Mouse (Mus musculus) liver, embryonic 16.5 days (tissue): ENCODE measurements around the gene Kiss1. TPM values are rescaled to one million over a fixed set of nuclear protein-coding genes. Genes with fewer than 3 reads are reported as not detected.
A peak's percentile ranks its signal among the peaks of the same experiment; 100 is the strongest.

Experiments
- ATAC-seq: fragments of 200-750 bp; cut with Nextera tagmentation; 2 replicates; pipeline ENCODE4 v1.8.0; 2017; ENCODE audit warnings: low read depth, mild to moderate bottlenecking, moderate number of reproducible peaks, moderate library complexity
- H3K27ac ChIP-seq: fragments of 300-500 bp; sonication (generic); 2 replicates; pipeline ENCODE4 v1.5.1; 2014; ENCODE audit warnings: mild to moderate bottlenecking, low read length
- H3K27me3 ChIP-seq: fragments of 300-500 bp; sonication (generic); 2 replicates; pipeline ENCODE4 v1.6.1; 2014; ENCODE audit warnings: low read depth, low read length, mixed read lengths; ENCODE audit not compliant: control insufficient read depth, insufficient read depth
- H3K36me3 ChIP-seq: fragments of 300-500 bp; sonication (generic); 2 replicates; pipeline ENCODE4 v1.6.1; 2014; ENCODE audit warnings: mild to moderate bottlenecking; ENCODE audit not compliant: control insufficient read depth, insufficient read depth
- H3K4me1 ChIP-seq: fragments of 300-500 bp; sonication (generic); 2 replicates; pipeline ENCODE4 v1.6.1; 2014; ENCODE audit warnings: low read depth, low read length, mixed read lengths; ENCODE audit not compliant: control insufficient read depth
- H3K4me2 ChIP-seq: fragments of 300-500 bp; sonication (generic); 2 replicates; pipeline ENCODE4 v1.6.1; 2014; ENCODE audit warnings: low read depth, low read length, mixed read lengths
- H3K4me3 ChIP-seq: fragments of 300-500 bp; sonication (generic); 2 replicates; pipeline ENCODE4 v1.5.1; 2014; ENCODE audit warnings: low read depth, mild to moderate bottlenecking, low read length
- H3K9ac ChIP-seq: fragments of 300-500 bp; sonication (generic); 2 replicates; pipeline ENCODE4 v1.6.1; 2014; ENCODE audit warnings: low read depth, low read length
- H3K9me3 ChIP-seq: fragments of 300-500 bp; sonication (generic); replicated peaks from 2 replicates; pipeline ENCODE4 v1.6.1; 2016; ENCODE audit warnings: low read length; ENCODE audit not compliant: control insufficient read depth
- WGBS: fragments of 180-500 bp; shearing (Covaris S2); extraction: QIAGEN DNeasy Blood & Tissue Kit; methylation state at CpG from one replicate; pipeline ENCODE4 v1.1.7; 2014; ENCODE audit not compliant: insufficient replicate concordance; 5-methylcytosine and 5-hydroxymethylcytosine counted together
- polyA plus RNA-seq: library from polyadenylated mRNA; unstranded; fragments of >200 nt; fragmentation: Nextera tagmentation; extraction: Ambion mirVana; gene quantifications from 2 replicates; pipeline ENCODE4 v1.2.1, GENCODE M21; 2015

The Kiss1 gene
- polyA plus RNA-seq, 1 experiment from 2014 or later: not detected

DNA sequence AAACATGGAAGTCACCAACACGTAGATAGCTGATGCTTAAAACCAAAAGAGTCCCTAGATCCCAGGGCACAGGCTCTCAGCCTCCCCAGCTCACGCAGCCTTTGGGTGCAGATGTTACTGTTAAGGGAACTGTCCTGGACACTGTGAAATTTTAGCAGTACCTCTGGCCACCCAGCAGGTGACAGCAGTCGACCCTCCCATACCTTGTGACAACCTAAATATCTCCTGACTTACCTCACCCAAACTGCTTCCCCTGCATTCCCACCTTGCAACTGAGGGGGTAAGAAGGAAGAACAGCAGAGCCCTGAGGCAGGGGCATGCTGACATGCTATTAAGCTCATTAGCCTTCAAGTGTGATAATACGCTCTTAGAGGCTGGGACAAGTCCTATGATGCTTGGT is 10.4 kb upstream of the Kiss1 start:
- Histone ChIP-seq H3K27ac (no peak overlapping the region), H3K4me2 (no peak overlapping the region), H3K27me3 (no peaks in the 10 kb centered on the region), H3K4me1 (peaks cover 2% of the 10 kb centered on the region; the same call in 1 of the 2 replicates), H3K9me3 (no peaks in the 10 kb centered on the region), H3K36me3 (no peaks in the 10 kb centered on the region), H3K4me3 (no peak overlapping the region), H3K9ac (no peak overlapping the region)
- ATAC-seq: no peak
- 36% methylated on average over 4 of the region's 4 CpGs for WGBS

DNA sequence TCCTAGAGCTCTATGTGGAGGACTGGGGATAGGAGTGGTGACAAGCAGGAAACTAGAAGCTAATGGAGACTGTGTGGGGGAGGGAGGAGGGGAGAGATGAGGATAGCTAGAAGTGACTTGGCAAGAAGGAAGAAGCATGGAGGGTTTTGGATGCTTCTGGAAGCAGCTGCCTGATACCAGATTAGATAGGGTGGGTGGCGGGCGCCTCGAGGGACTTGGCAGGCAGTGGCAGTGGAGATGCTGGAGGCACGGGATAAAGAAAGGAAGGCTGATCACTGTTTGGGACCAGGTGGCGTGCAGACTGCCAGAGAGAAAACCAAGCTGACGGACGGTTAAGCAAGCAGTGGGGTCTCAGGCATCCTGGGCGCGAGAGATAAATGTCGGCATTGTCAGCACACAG is 9.7 kb upstream of the Kiss1 start:
- Histone ChIP-seq H3K9ac (no peak overlapping the region), H3K4me3 (no peak overlapping the region), H3K27ac (no peak overlapping the region), H3K27me3 (no peaks in the 10 kb centered on the region), H3K4me1 (peaks cover 2% of the 10 kb centered on the region; the same call in 1 of the 2 replicates), H3K36me3 (no peaks in the 10 kb centered on the region), H3K9me3 (no peaks in the 10 kb centered on the region), H3K4me2 (no peak overlapping the region)
- no peak for ATAC-seq
- WGBS: 25% methylated on average over 10 of the region's 10 CpGs

DNA sequence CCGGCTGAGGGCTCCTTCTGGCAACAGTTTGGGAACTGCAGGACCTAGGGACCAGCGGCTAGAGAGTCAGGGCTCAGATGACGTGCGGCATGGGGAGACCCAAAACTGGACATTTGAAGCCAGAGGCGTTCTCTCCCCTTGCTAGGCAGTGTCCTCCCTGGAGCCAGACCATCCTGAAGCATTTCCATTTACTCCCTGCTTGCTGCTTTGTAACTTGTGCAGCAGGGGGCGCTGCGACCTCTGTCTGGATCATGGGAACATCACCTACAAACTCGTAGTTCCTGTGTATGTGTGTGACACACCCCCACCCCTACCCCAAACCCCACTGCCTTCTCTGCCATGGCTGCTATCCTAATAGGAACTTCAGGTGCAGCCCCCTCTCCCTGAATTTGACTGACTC is 7.3 kb upstream of the Kiss1 start:
- Histone ChIP-seq H3K9ac (no peak overlapping the region), H3K4me1 (peaks cover 2% of the 10 kb centered on the region; the same call in 1 of the 2 replicates), H3K9me3 (no peaks in the 10 kb centered on the region), H3K4me3 (no peak overlapping the region), H3K27ac (no peak overlapping the region), H3K36me3 (no peaks in the 10 kb centered on the region), H3K27me3 (no peaks in the 10 kb centered on the region), H3K4me2 (no peak overlapping the region)
- ATAC-seq: no peak
- WGBS: 27% methylated on average over 8 of the region's 8 CpGs

DNA sequence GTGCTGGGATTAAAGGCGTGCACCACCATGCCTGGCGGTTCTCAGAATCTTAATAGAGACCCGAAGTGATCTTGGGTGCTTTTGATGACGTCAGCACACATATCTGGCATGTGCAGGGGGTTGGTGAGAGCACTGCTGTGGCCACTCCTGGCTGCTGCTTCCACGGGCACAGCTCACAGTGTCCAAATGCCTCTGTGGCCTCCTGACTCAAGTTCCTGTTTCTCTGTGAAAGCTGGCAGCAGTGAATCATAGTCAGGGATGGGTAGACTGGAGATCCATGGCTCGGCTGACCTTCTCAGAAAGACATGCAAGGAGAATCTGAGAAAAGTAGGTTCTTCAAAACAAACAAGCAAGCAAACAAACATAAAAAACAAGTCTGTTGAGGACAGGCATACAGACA is 5.9 kb upstream of the Kiss1 start:
- WGBS: 46% methylated on average over 6 of the region's 6 CpGs
- H3K4me1 ChIP-seq: peaks cover 2% of the 10 kb centered on the region; the same call in 1 of the 2 replicates
- no peak for ATAC-seq
- no peak overlapping the region for H3K9ac ChIP-seq
- no peak overlapping the region for H3K27ac ChIP-seq
- H3K9me3 ChIP-seq: no peaks in the 10 kb centered on the region
- no peak overlapping the region for H3K4me2 ChIP-seq
- no peaks in the 10 kb centered on the region for H3K36me3 ChIP-seq
- no peaks in the 10 kb centered on the region for H3K27me3 ChIP-seq
- no peak overlapping the region for H3K4me3 ChIP-seq

DNA sequence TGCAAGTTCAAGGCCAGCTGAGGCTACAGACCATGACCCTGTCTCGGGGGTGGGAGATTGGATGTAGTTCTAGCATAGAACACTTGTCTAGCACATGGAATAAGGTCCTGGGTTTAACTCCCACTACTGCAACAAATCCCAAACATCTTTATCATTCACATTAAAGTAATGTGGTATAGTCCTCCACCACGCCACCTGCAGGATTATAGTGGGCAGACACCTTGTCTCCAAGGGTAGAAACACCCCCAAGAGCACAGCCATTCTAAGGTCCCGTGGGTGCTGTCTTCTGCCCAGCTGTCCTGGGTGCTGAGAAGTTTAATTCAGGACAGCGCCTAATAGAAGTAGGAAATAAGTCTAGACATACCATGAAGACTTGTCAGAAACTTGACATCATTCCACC is 5.1 kb upstream of the Kiss1 start:
- no peaks in the 10 kb centered on the region for H3K27me3 ChIP-seq
- no peaks in the 10 kb centered on the region for H3K36me3 ChIP-seq
- H3K27ac ChIP-seq: no peak overlapping the region
- H3K4me1 ChIP-seq: peaks cover 2% of the 10 kb centered on the region; the same call in 1 of the 2 replicates
- H3K9me3 ChIP-seq: no peaks in the 10 kb centered on the region
- no peak overlapping the region for H3K9ac ChIP-seq
- no peak overlapping the region for H3K4me2 ChIP-seq
- no peak for ATAC-seq
- H3K4me3 ChIP-seq: no peak overlapping the region
- 59% methylated on average over 4 of the region's 4 CpGs for WGBS

DNA sequence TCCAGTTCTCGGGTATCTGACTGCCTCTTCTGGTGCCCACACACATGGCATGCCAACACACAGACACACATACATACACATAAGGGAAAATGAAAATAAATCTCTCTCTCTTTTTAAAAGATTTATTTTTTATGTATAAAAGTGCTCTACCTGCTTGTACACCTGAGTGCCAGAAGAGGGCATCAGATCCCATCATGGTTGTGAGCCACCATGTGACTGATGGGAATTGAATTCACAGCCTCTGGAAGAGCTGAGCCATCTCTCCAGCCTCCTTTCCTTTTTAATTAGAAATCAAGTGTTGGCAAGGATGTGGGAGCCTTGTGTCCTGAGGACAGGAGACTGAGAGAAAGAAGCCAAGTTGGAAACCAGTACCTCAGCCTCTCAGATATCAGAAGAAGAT is 4.5 kb upstream of the Kiss1 start:
- no peaks in the 10 kb centered on the region for H3K4me1 ChIP-seq
- no peak overlapping the region for H3K27ac ChIP-seq
- no peaks in the 10 kb centered on the region for H3K27me3 ChIP-seq
- H3K4me3 ChIP-seq: no peak overlapping the region
- no peaks in the 10 kb centered on the region for H3K9me3 ChIP-seq
- ATAC-seq: no peak
- no peak overlapping the region for H3K4me2 ChIP-seq
- H3K36me3 ChIP-seq: no peaks in the 10 kb centered on the region
- H3K9ac ChIP-seq: no peak overlapping the region
- 55% methylated on average over 1 of the region's 1 CpGs for WGBS

DNA sequence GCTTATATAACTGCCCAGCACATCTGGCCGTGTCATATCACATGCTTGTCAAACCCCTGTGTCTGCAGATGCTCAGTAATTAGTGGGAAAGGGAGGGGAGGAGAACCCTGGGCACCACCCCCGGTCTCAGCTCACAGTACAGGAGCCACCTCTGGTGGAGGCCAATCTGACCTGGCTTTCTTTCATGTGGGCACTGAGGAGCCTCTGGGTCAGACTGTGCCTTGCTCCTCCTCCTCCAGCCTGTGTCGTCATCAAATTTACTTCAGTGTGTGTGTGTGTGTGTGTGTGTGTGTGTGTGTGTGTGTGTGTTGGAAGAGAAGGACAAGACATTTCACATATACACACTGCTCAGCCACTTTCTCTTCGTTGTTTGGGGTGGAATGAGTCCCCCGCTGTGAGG is 1.7 kb downstream of the Kiss1 start:
- no peaks in the 10 kb centered on the region for H3K36me3 ChIP-seq
- H3K9me3 ChIP-seq: no peaks in the 10 kb centered on the region
- H3K27ac ChIP-seq: no peak overlapping the region
- H3K27me3 ChIP-seq: peaks cover 4% of the 10 kb centered on the region
- H3K9ac ChIP-seq: no peak overlapping the region
- no peaks in the 10 kb centered on the region for H3K4me1 ChIP-seq
- ATAC-seq: 0 out of 2 replicates have a peak, but pooled peaks have one; percentile 9
- H3K4me3 ChIP-seq: no peak overlapping the region
- WGBS: 34% methylated on average over 5 of the region's 5 CpGs
- no peak overlapping the region for H3K4me2 ChIP-seq

DNA sequence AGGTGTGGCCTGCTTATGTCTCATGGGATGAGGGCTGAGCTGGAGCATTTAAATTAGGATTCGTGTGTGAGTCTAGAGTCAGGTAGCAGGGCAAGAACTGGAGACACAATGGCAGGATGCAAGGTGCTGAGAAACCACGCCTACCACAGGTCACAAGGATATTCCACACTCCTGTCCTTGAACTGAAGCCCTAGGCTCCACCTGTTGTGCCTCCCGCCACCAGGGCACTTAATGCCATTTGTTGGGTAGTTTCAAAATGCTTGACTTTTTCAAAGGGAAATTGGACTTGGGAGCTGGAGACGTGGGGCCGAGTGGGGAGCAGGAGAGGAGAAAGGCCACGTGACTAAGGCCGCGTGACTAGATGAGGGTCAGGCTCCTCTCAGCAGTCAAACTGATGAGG is 4.3 kb downstream of the Kiss1 start:
- H3K4me1 ChIP-seq: no peaks in the 10 kb centered on the region
- no peak for ATAC-seq
- no peak overlapping the region for H3K4me3 ChIP-seq
- H3K9me3 ChIP-seq: no peaks in the 10 kb centered on the region
- no peak overlapping the region for H3K9ac ChIP-seq
- no peak overlapping the region for H3K27ac ChIP-seq
- no peaks in the 10 kb centered on the region for H3K36me3 ChIP-seq
- WGBS: 70% methylated on average over 8 of the region's 8 CpGs
- peaks cover 23% of the 10 kb centered on the region for H3K27me3 ChIP-seq
- no peak overlapping the region for H3K4me2 ChIP-seq

DNA sequence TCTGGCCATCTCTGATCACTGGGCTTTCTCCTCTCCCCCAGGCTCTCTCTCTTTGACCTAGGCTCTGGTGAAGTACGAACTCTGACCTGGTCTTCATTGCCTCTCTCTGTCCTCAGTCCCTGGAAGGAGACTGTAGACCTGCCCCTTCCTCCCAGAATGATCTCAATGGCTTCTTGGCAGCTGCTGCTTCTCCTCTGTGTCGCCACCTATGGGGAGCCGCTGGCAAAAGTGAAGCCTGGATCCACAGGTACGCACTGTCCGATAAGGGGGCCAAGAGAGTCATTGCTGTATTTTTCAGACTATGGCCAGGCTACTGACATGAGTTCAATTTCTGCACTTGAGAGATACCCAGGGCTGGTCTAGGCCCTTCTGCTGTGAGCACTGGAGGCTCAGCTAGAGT is 5.4 kb downstream of the Kiss1 start:
- no peak for ATAC-seq
- Histone ChIP-seq H3K9me3 (no peaks in the 10 kb centered on the region), H3K4me3 (no peak overlapping the region), H3K36me3 (no peaks in the 10 kb centered on the region), H3K27ac (no peak overlapping the region), H3K9ac (no peak overlapping the region), H3K4me1 (no peaks in the 10 kb centered on the region), H3K4me2 (no peak overlapping the region), H3K27me3 (peaks cover 23% of the 10 kb centered on the region)
- 50% methylated on average over 5 of the region's 5 CpGs for WGBS
